In the genomic region with DNA sequence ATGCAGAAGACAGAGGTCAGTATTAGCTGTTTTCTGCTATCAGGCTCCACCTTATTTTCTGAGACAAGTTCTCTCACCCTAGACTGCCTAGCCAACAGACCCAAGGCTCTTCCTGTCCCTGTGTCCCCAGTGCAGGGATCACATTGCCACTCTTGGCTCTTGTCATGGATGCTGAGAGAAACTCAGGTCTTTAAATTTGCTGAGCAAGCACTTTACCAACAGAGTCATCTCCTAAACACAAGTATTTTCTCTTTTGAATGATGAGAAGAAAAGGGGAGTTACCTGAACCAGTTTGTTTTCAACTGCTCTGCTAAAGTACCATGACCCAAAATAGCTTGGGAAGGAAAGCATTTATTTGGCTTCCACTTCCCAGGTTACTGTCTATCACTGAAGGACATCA, we compare ENCODE assay signal across 34 mouse cellular contexts.
"Had no signal": no experiment of that assay in that cellular context is flagged by ENCODE, and none has a peak within 500 bp of the region (broad histone marks: within the 10 kb centered on the region; RNA-seq: fewer than 3 reads in every experiment).

No protein-coding gene starts in this region.

- H3K27ac ChIP-seq: heart, embryonic 13.5 days; heart, embryonic 15.5 days; hindbrain, embryonic 10.5 days; hindbrain, embryonic 12.5 days; hindbrain, embryonic 13.5 days; hindbrain, embryonic 14.5 days; hindbrain, embryonic 15.5 days; hindbrain, postnatal 0 days; intestine, embryonic 15.5 days; kidney, embryonic 15.5 days; kidney, postnatal 0 days; layer of hippocampus, adult 2 months; left cerebral cortex, adult 2 months had no signal

- H3K9ac ChIP-seq: heart, embryonic 12.5 days; heart, embryonic 13.5 days; heart, embryonic 15.5 days; hindbrain, embryonic 12.5 days; hindbrain, embryonic 13.5 days; hindbrain, embryonic 14.5 days; hindbrain, embryonic 15.5 days; intestine, embryonic 15.5 days; kidney, embryonic 15.5 days had no signal

- ATAC-seq: hindbrain, embryonic 16.5 days; hindbrain, postnatal 0 days; inflammation-experienced regulatory T-cells, adult 6 months; intestine, embryonic 15.5 days; intestine, embryonic 16.5 days; intestine, postnatal 0 days had no signal

- H3K27me3 ChIP-seq: heart, embryonic 12.5 days; heart, embryonic 13.5 days; heart, embryonic 15.5 days; hindbrain, embryonic 12.5 days; hindbrain, embryonic 13.5 days; hindbrain, embryonic 15.5 days; intestine, embryonic 15.5 days; kidney, embryonic 15.5 days had no signal

- DNase-seq: heart, postnatal 10 days; heart, postnatal 14 days; heart, postnatal 36 days; heart, postnatal 4 days; kidney, adult 11 months; kidney, adult 18-20 months; kidney, adult 2 months; kidney, adult 8-10 months; kidney, adult 9 months; kidney, postnatal 10 days; kidney, postnatal 14 days; kidney, postnatal 25 days; kidney, postnatal 36 days; kidney, postnatal 4 days; layer of hippocampus, adult 9-11 months; layer of hippocampus, postnatal 36 days had no signal

- H3K4me3 ChIP-seq: heart, embryonic 12.5 days; heart, embryonic 13.5 days; heart, embryonic 15.5 days; hindbrain, embryonic 10.5 days; hindbrain, embryonic 12.5 days; hindbrain, embryonic 13.5 days; hindbrain, embryonic 15.5 days; intestine, embryonic 15.5 days; kidney, embryonic 15.5 days; layer of hippocampus, adult 2 months; left cerebral cortex, adult 2 months had no signal

- H3K4me2 ChIP-seq: heart, embryonic 12.5 days; heart, embryonic 13.5 days; heart, embryonic 15.5 days; hindbrain, embryonic 12.5 days; hindbrain, embryonic 13.5 days; hindbrain, embryonic 14.5 days; hindbrain, embryonic 15.5 days; intestine, embryonic 15.5 days; kidney, embryonic 15.5 days had no signal

- H3K4me1 ChIP-seq: heart, embryonic 12.5 days; heart, embryonic 13.5 days; heart, embryonic 15.5 days; hindbrain, embryonic 10.5 days; hindbrain, embryonic 12.5 days; hindbrain, embryonic 13.5 days; hindbrain, embryonic 15.5 days; intestine, embryonic 15.5 days; kidney, embryonic 15.5 days had no signal

- H3K9me3 ChIP-seq: heart, embryonic 15.5 days; hindbrain, embryonic 10.5 days; hindbrain, embryonic 12.5 days; hindbrain, embryonic 13.5 days; hindbrain, embryonic 15.5 days; intestine, embryonic 15.5 days; kidney, embryonic 15.5 days had no signal

- H3K36me3 ChIP-seq: heart, embryonic 12.5 days; heart, embryonic 13.5 days; heart, embryonic 15.5 days; hindbrain, embryonic 10.5 days; hindbrain, embryonic 12.5 days; hindbrain, embryonic 13.5 days; hindbrain, embryonic 15.5 days; intestine, embryonic 15.5 days; kidney, embryonic 15.5 days had no signal
